Mouse (Mus musculus) myocyte (in vitro differentiated cells): ENCODE data around the gene Cyb5r4. TPM values are rescaled to one million over a fixed set of nuclear protein-coding genes. Genes with fewer than 3 reads are reported as not detected.

Source experiments
- H3K27me3 ChIP-seq: one replicate; pipeline ENCODE4 v1.6.1; 2011; ENCODE audit not compliant: control insufficient read depth, insufficient read depth, insufficient read length
- H3K36me3 ChIP-seq: one replicate; pipeline ENCODE4 v1.6.1; 2011; ENCODE audit not compliant: control insufficient read depth, insufficient read depth
- H3K4me2 ChIP-seq: one replicate; pipeline ENCODE4 v1.6.1; 2011; ENCODE audit warnings: low read depth, control low read depth
- H3K4me3 ChIP-seq: one replicate; pipeline ENCODE4 v1.5.1; 2011; ENCODE audit warnings: mild to moderate bottlenecking, control low read depth, moderate library complexity
- H3K79me2 ChIP-seq: one replicate; pipeline ENCODE4 v1.6.1; 2011; ENCODE audit not compliant: control insufficient read depth, insufficient read depth
- H3ac ChIP-seq: one replicate; pipeline ENCODE4 v1.6.1; 2011; ENCODE audit not compliant: control insufficient read depth, insufficient read length
- CEBPB ChIP-seq: IDR thresholded peaks from 2 replicates; pipeline ENCODE4 v1.6.1; 2011; ENCODE audit warnings: mild to moderate bottlenecking, moderate library complexity; ENCODE audit not compliant: poor library complexity, insufficient read depth, severe bottlenecking
- E2F4 ChIP-seq: IDR thresholded peaks from one replicate; pipeline ENCODE4 v1.6.1; 2011; ENCODE audit warnings: mild to moderate bottlenecking, control low read depth, moderate library complexity; ENCODE audit not compliant: insufficient read depth
- MAX ChIP-seq: IDR thresholded peaks from one replicate; pipeline ENCODE4 v1.6.1; 2011; ENCODE audit warnings: low read depth, mild to moderate bottlenecking, control low read depth
- MYOD1 ChIP-seq, 3 experiments: IDR thresholded peaks; one replicate each; pipeline ENCODE4 v1.6.1; 2011; ENCODE audit warnings: control low read depth in 2 of 3, low read depth in 2 of 3, mild to moderate bottlenecking in 2 of 3, moderate library complexity in 1 of 3; ENCODE audit not compliant: insufficient read length in 2 of 3, control insufficient read depth in 1 of 3
- MYOG ChIP-seq, 3 experiments: IDR thresholded peaks; one replicate each; pipeline ENCODE4 v1.6.1; 2011; ENCODE audit warnings: control low read depth in 2 of 3, low read depth in 2 of 3, mild to moderate bottlenecking in 2 of 3; ENCODE audit not compliant: insufficient read length in 2 of 3, control insufficient read depth in 1 of 3, insufficient read depth in 1 of 3
- POLR2A ChIP-seq: IDR thresholded peaks from one replicate; pipeline ENCODE4 v1.6.1; 2011; ENCODE audit warnings: low read depth, mild to moderate bottlenecking, control low read depth, moderate library complexity; ENCODE audit not compliant: insufficient read length
- POLR2AphosphoS2 ChIP-seq: IDR thresholded peaks from one replicate; pipeline ENCODE4 v1.6.1; 2011; ENCODE audit warnings: low read depth, control low read depth; ENCODE audit not compliant: insufficient read length
- REST ChIP-seq: IDR thresholded peaks from one replicate; pipeline ENCODE4 v1.6.1; 2011; ENCODE audit warnings: mild to moderate bottlenecking, control low read depth, moderate library complexity; ENCODE audit not compliant: insufficient read depth, insufficient read length
- SRF ChIP-seq: IDR thresholded peaks from one replicate; pipeline ENCODE4 v1.6.1; 2011; ENCODE audit warnings: low read depth; ENCODE audit not compliant: control insufficient read depth, insufficient read length
- TCF12 ChIP-seq: IDR thresholded peaks from one replicate; pipeline ENCODE4 v1.6.1; 2011; ENCODE audit warnings: mild to moderate bottlenecking, control low read depth; ENCODE audit not compliant: poor library complexity, insufficient read depth, severe bottlenecking
- TCF3 ChIP-seq: IDR thresholded peaks from one replicate; pipeline ENCODE4 v1.6.1; 2011; ENCODE audit warnings: low read depth, control low read depth; ENCODE audit not compliant: insufficient read length
- USF1 ChIP-seq: IDR thresholded peaks from one replicate; pipeline ENCODE4 v1.6.1; 2011; ENCODE audit warnings: low read depth, mild to moderate bottlenecking, control low read depth, moderate library complexity
- polyA plus RNA-seq: library from polyadenylated mRNA; unstranded; fragments of >200 nt; fragmentation: generic; extraction: Trizol; gene quantifications from one replicate; pipeline ENCODE4 v1.2.1, GENCODE M21; 2012; ENCODE audit warnings: missing spikeins

The Cyb5r4 gene
- polyA plus RNA-seq, 1 experiment = 9.4 TPM

- Histone ChIP-seq H3K79me2 (peaks cover 3% of the 10 kb centered on the region), H3ac (no peak overlapping the region), H3K4me3 (no peak overlapping the region), H3K36me3 (no peaks in the 10 kb centered on the region), H3K27me3 (no peaks in the 10 kb centered on the region), H3K4me2 (no peak overlapping the region)
- TF ChIP-seq MYOD1 (IDR thresholded peaks at IDR 0.05; ENCODE audit: control insufficient read depth in 1 of 3, insufficient read length in 2 of 3, low read depth in 2 of 3) (no peak), POLR2A (no peak), MYOG (IDR thresholded peaks at IDR 0.05; ENCODE audit: control insufficient read depth in 1 of 3, insufficient read depth in 1 of 3, insufficient read length in 2 of 3, low read depth in 2 of 3) (no peak), E2F4 (no peak), REST (no peak), TCF12 (no peak), MAX (no peak), USF1 (no peak), SRF (no peak), TCF3 (no peak)
Observed at GRCm38 (mm10) chr9:87025764-87026163, 4.0 kb downstream of the Cyb5r4 start.

DNA sequence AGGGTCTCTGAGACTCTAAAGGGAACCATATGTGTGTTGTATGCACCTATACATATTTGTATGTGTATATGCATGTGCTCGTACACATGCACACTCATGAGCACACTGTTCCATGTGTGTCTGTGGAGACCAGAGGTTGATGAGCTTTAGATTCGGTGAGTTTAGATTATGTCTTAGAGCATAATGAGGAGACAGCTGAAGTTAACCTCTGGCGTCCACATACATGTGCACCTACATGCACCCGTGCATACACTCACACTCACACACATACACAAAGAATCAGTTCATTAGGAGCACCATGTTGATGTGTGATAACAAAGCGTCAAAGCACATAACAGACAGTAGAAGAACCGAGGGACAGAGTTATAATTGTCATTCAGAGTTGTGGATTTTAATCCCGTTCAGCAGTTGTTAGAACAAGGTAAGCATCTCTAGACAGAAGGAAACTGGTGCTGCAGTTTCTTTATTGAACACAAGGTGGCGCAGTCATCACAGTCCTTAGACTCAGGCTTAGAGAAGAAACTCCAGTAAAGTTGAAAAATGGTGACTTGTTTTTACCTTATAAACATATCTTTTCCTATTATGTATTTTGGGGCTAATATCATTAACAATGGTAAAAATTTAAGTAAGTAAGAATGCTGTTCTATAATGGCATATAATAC is 5.7 kb downstream of the Cyb5r4 start:
- Histone ChIP-seq H3K4me3 (no peak overlapping the region), H3K79me2 (peaks cover 3% of the 10 kb centered on the region), H3K36me3 (no peaks in the 10 kb centered on the region), H3K4me2 (no peak overlapping the region), H3ac (no peak overlapping the region), H3K27me3 (no peaks in the 10 kb centered on the region)
- no peak for TF ChIP-seq CEBPB
- no peak for TF ChIP-seq POLR2A
- TF ChIP-seq SRF = no peak
- no peak for TF ChIP-seq MYOD1 (IDR thresholded peaks at IDR 0.05; ENCODE audit: control insufficient read depth in 1 of 3, insufficient read length in 2 of 3, low read depth in 2 of 3)
- TF ChIP-seq TCF12 = no peak
- TF ChIP-seq REST = no peak
- no peak for TF ChIP-seq USF1
- no peak for TF ChIP-seq MAX
- no peak for TF ChIP-seq POLR2AphosphoS2
- no peak for TF ChIP-seq TCF3
- TF ChIP-seq MYOG (IDR thresholded peaks at IDR 0.05; ENCODE audit: control insufficient read depth in 1 of 3, insufficient read depth in 1 of 3, insufficient read length in 2 of 3, low read depth in 2 of 3) = no peak
- TF ChIP-seq E2F4 = no peak

DNA sequence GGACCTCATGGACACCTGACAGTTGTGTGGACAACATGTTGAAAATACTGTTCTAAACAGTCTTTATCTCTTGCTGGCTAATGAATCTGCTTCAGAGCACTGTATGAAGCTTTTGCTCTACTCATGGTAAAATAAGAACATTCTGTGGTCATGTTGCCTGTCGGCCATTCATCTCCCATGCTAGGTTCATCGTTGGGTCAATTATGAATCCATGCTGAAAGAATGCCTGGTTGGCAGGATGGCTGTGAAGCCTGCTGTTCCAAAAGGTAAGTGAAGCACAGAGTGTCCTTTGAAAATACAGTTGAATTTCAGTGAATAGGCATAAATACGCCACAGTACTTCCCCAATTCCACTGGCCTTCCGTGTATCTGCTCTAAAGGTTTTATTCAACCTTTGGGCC is 10.4 kb downstream of the Cyb5r4 start:
- no peaks in the 10 kb centered on the region for H3K36me3 ChIP-seq
- no peak overlapping the region for H3ac ChIP-seq
- no peaks in the 10 kb centered on the region for H3K79me2 ChIP-seq
- H3K4me2 ChIP-seq = no peak overlapping the region
- no peaks in the 10 kb centered on the region for H3K27me3 ChIP-seq
- H3K4me3 ChIP-seq = no peak overlapping the region
- TF ChIP-seq CEBPB = no peak
- no peak for TF ChIP-seq TCF3
- TF ChIP-seq E2F4 = no peak
- TF ChIP-seq MYOD1 (IDR thresholded peaks at IDR 0.05; ENCODE audit: control insufficient read depth in 1 of 3, insufficient read length in 2 of 3, low read depth in 2 of 3) = no peak
- TF ChIP-seq POLR2A = no peak
- TF ChIP-seq MYOG (IDR thresholded peaks at IDR 0.05; ENCODE audit: control insufficient read depth in 1 of 3, insufficient read depth in 1 of 3, insufficient read length in 2 of 3, low read depth in 2 of 3) = no peak
- no peak for TF ChIP-seq SRF
- TF ChIP-seq USF1 = no peak
- TF ChIP-seq POLR2AphosphoS2 = no peak
- no peak for TF ChIP-seq TCF12
- TF ChIP-seq MAX = no peak
- TF ChIP-seq REST = no peak

- Histone ChIP-seq H3ac (no peak overlapping the region), H3K4me2 (no peak overlapping the region), H3K36me3 (no peaks in the 10 kb centered on the region), H3K79me2 (no peaks in the 10 kb centered on the region), H3K27me3 (no peaks in the 10 kb centered on the region), H3K4me3 (no peak overlapping the region)
- TF ChIP-seq SRF (no peak), REST (no peak), USF1 (no peak), E2F4 (no peak), MAX (no peak), POLR2A (no peak), CEBPB (no peak), MYOD1 (IDR thresholded peaks at IDR 0.05; ENCODE audit: control insufficient read depth in 1 of 3, insufficient read length in 2 of 3, low read depth in 2 of 3) (no peak), MYOG (IDR thresholded peaks at IDR 0.05; ENCODE audit: control insufficient read depth in 1 of 3, insufficient read depth in 1 of 3, insufficient read length in 2 of 3, low read depth in 2 of 3) (no peak), TCF3 (no peak), POLR2AphosphoS2 (no peak), TCF12 (no peak)
Observed at GRCm38 (mm10) chr9:87034831-87035580, 13.2 kb downstream of the Cyb5r4 start.
